Mouse (Mus musculus) liver, embryonic 14.5 days (tissue): ENCODE measurements around the gene Pmfbp1.

Experiments
- CTCF ChIP-seq: IDR thresholded peaks from 2 replicates; pipeline ENCODE4 v1.5.1; 2016; ENCODE audit warnings: antibody characterized with exemption, low read depth, control low read depth
- EP300 ChIP-seq: IDR thresholded peaks from 2 replicates; pipeline ENCODE4 v1.6.1; 2016; ENCODE audit warnings: antibody characterized with exemption, low read depth

- TF ChIP-seq CTCF, result no peak
- TF ChIP-seq EP300, result peak; percentile 50
Observed at GRCm38 (mm10) chr8:109565498-109566333, 71.9 kb downstream of the Pmfbp1 start, which contains the start of the genes Dhx38 and Txnl4b.
